In the genomic region with DNA sequence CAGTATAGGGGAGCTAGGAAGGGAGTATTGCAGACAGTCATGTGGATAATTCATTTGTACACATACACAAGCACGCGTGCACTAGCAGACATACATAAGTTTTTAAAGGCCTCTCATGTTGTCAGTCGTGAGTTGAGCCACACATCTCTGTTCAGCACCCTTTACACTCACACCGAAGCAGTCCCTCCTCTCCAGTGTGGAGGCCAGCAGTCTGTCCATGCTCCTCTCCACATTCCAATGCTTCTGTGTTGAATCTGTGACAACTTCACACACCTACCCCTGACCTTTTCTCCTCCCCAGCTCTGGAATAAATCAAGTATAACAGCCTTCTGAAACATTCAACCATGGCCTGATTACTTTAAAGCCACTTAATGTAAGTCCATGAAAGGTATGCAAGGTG, we compare ENCODE assay signal across 11 mouse cellular contexts.
"Had no signal": no experiment of that assay in that cellular context is flagged by ENCODE, and none has a peak within 500 bp of the region (broad histone marks: within the 10 kb centered on the region; RNA-seq: fewer than 3 reads in every experiment).

No protein-coding gene starts in this region.

- H3K4me2 ChIP-seq: liver, embryonic 13.5 days; midbrain, embryonic 13.5 days had no signal

- H3K9me3 ChIP-seq: liver, embryonic 13.5 days; midbrain, embryonic 13.5 days had no signal

- H3K4me3 ChIP-seq: liver, embryonic 13.5 days; midbrain, embryonic 13.5 days had no signal

- DNase-seq: kidney, adult 9 months; kidney, postnatal 10 days; left cerebral cortex, postnatal 4 days; liver; liver, embryonic 13.5 days; liver, postnatal 0 days; lung, postnatal 14 days; right cerebral cortex, adult 18-20 months; right cerebral cortex, postnatal 25 days; thymus, postnatal 36 days had no signal

- H3K9ac ChIP-seq: liver, embryonic 13.5 days; liver, postnatal 0 days; midbrain, embryonic 13.5 days had no signal

- ATAC-seq: liver, postnatal 0 days; midbrain, embryonic 13.5 days had no signal

- H3K27ac ChIP-seq: liver, embryonic 13.5 days; midbrain, embryonic 13.5 days had no signal

- H3K27me3 ChIP-seq: liver, embryonic 13.5 days; midbrain, embryonic 13.5 days had no signal

- H3K36me3 ChIP-seq: liver, embryonic 13.5 days; midbrain, embryonic 13.5 days had no signal
